Mouse (Mus musculus) lung, embryonic 16.5 days (tissue): ENCODE results near the gene Jakmip3. TPM values are rescaled to one million over a fixed set of nuclear protein-coding genes. Genes with fewer than 3 reads are reported as not detected.

Experiments
- ATAC-seq: fragments of 200-750 bp; cut with Nextera tagmentation; 2 replicates; pipeline ENCODE4 v1.8.0; 2017; ENCODE audit warnings: low read depth, mild to moderate bottlenecking, moderate library complexity
- H3K27ac ChIP-seq: fragments of 300-500 bp; sonication (generic); 2 replicates; pipeline ENCODE4 v1.5.1; 2014; ENCODE audit warnings: mild to moderate bottlenecking, control low read depth, low read length
- H3K27me3 ChIP-seq: fragments of 300-500 bp; sonication (generic); 2 replicates; pipeline ENCODE4 v1.6.1; 2014; ENCODE audit warnings: low read depth, low read length, mixed read lengths; ENCODE audit not compliant: control insufficient read depth, insufficient read depth
- H3K36me3 ChIP-seq: fragments of 300-500 bp; sonication (generic); 2 replicates; pipeline ENCODE4 v1.6.1; 2014; ENCODE audit warnings: low read length; ENCODE audit not compliant: control insufficient read depth, insufficient read depth
- H3K4me1 ChIP-seq: fragments of 300-500 bp; sonication (generic); replicated peaks from 2 replicates; pipeline ENCODE4 v1.6.1; 2014; ENCODE audit warnings: low read length, mixed read lengths; ENCODE audit not compliant: control insufficient read depth, insufficient read depth
- H3K4me2 ChIP-seq: fragments of 300-500 bp; sonication (generic); 2 replicates; pipeline ENCODE4 v1.6.1; 2014; ENCODE audit warnings: low read depth, low read length, control low read depth
- H3K4me3 ChIP-seq: fragments of 300-500 bp; sonication (generic); 2 replicates; pipeline ENCODE4 v1.5.1; 2014; ENCODE audit warnings: mild to moderate bottlenecking, low read length, control low read depth
- H3K9ac ChIP-seq: fragments of 300-500 bp; sonication (generic); 2 replicates; pipeline ENCODE4 v1.6.1; 2014; ENCODE audit warnings: low read length, control low read depth
- H3K9me3 ChIP-seq: fragments of 300-500 bp; sonication (generic); 2 replicates; pipeline ENCODE4 v1.6.1; 2016; ENCODE audit warnings: low read length; ENCODE audit not compliant: control insufficient read depth
- WGBS: fragments of 180-500 bp; shearing (Covaris S2); extraction: QIAGEN DNeasy Blood & Tissue Kit; methylation state at CpG from one replicate; pipeline ENCODE4 v1.1.7; 2014; 5-methylcytosine and 5-hydroxymethylcytosine counted together
- polyA plus RNA-seq: library from polyadenylated mRNA; unstranded; fragments of >200 nt; fragmentation: Nextera tagmentation; extraction: Ambion mirVana; gene quantifications from 2 replicates; pipeline ENCODE4 v1.2.1, GENCODE M21; 2015

Gene Jakmip3
- polyA plus RNA-seq, 1 experiment from 2014 or later = 0.06 TPM

GRCm38 (mm10) chr7:139093781-139094180 lies 153.3 kb downstream of the Jakmip3 start:
- H3K9ac ChIP-seq = no peak overlapping the region
- no peaks in the 10 kb centered on the region for H3K9me3 ChIP-seq
- no peak overlapping the region for H3K4me3 ChIP-seq
- no peak for ATAC-seq
- H3K4me2 ChIP-seq = no peak overlapping the region
- WGBS = 85% methylated on average over 7 of the region's 7 CpGs
- H3K27me3 ChIP-seq = no peaks in the 10 kb centered on the region
- no peaks in the 10 kb centered on the region for H3K4me1 ChIP-seq
- H3K36me3 ChIP-seq = no peaks in the 10 kb centered on the region
- no peak overlapping the region for H3K27ac ChIP-seq

- H3K4me2 ChIP-seq = no peak overlapping the region
- ATAC-seq = no peak
- no peak overlapping the region for H3K27ac ChIP-seq
- H3K36me3 ChIP-seq = no peaks in the 10 kb centered on the region
- no peaks in the 10 kb centered on the region for H3K9me3 ChIP-seq
- H3K9ac ChIP-seq = no peak overlapping the region
- no peaks in the 10 kb centered on the region for H3K4me1 ChIP-seq
- H3K27me3 ChIP-seq = no peaks in the 10 kb centered on the region
- whole genome bisulfite sequencing = 82% methylated on average over 6 of the region's 6 CpGs
- H3K4me3 ChIP-seq = no peak overlapping the region
These were observed 154.2 kb downstream of the Jakmip3 start for GRCm38 (mm10) chr7:139094761-139095160.

GRCm38 (mm10) chr7:139095282-139095681 lies 154.8 kb downstream of the Jakmip3 start:
- Histone ChIP-seq H3K9ac (no peak overlapping the region), H3K27me3 (no peaks in the 10 kb centered on the region), H3K4me2 (no peak overlapping the region), H3K27ac (no peak overlapping the region), H3K36me3 (no peaks in the 10 kb centered on the region), H3K9me3 (no peaks in the 10 kb centered on the region), H3K4me1 (no peaks in the 10 kb centered on the region), H3K4me3 (no peak overlapping the region)
- WGBS = 84% methylated on average over 7 of the region's 7 CpGs
- no peak for ATAC-seq

GRCm38 (mm10) chr7:139096399-139096798 lies 155.9 kb downstream of the Jakmip3 start:
- H3K4me2 ChIP-seq = no peak overlapping the region
- H3K9me3 ChIP-seq = no peaks in the 10 kb centered on the region
- no peaks in the 10 kb centered on the region for H3K36me3 ChIP-seq
- no peak overlapping the region for H3K4me3 ChIP-seq
- 85% methylated on average over 6 of the region's 6 CpGs for WGBS
- no peak overlapping the region for H3K9ac ChIP-seq
- no peaks in the 10 kb centered on the region for H3K4me1 ChIP-seq
- ATAC-seq = no peak
- H3K27me3 ChIP-seq = no peaks in the 10 kb centered on the region
- no peak overlapping the region for H3K27ac ChIP-seq

GRCm38 (mm10) chr7:139100531-139101095 lies 160.1 kb downstream of the Jakmip3 start:
- H3K4me1 ChIP-seq = no peaks in the 10 kb centered on the region
- no peaks in the 10 kb centered on the region for H3K36me3 ChIP-seq
- no peak overlapping the region for H3K27ac ChIP-seq
- no peaks in the 10 kb centered on the region for H3K9me3 ChIP-seq
- H3K4me2 ChIP-seq = no peak overlapping the region
- H3K9ac ChIP-seq = no peak overlapping the region
- ATAC-seq = no peak
- no peaks in the 10 kb centered on the region for H3K27me3 ChIP-seq
- 57% methylated on average over 12 of the region's 12 CpGs for WGBS
- no peak overlapping the region for H3K4me3 ChIP-seq

GRCm38 (mm10) chr7:139101286-139101804 lies 160.8 kb downstream of the Jakmip3 start:
- ATAC-seq = no peak
- no peak overlapping the region for H3K4me2 ChIP-seq
- no peak overlapping the region for H3K9ac ChIP-seq
- H3K27me3 ChIP-seq = no peaks in the 10 kb centered on the region
- no peaks in the 10 kb centered on the region for H3K36me3 ChIP-seq
- no peak overlapping the region for H3K27ac ChIP-seq
- H3K9me3 ChIP-seq = no peaks in the 10 kb centered on the region
- H3K4me1 ChIP-seq = no peaks in the 10 kb centered on the region
- H3K4me3 ChIP-seq = no peak overlapping the region
- 78% methylated on average over 10 of the region's 10 CpGs for WGBS

- Histone ChIP-seq H3K4me3 (no peak overlapping the region), H3K9ac (no peak overlapping the region), H3K4me1 (no peaks in the 10 kb centered on the region), H3K36me3 (no peaks in the 10 kb centered on the region), H3K27me3 (no peaks in the 10 kb centered on the region), H3K9me3 (no peaks in the 10 kb centered on the region), H3K27ac (no peak overlapping the region), H3K4me2 (no peak overlapping the region)
- 82% methylated on average over 3 of the region's 3 CpGs for WGBS
- ATAC-seq = no peak
These were observed 161.3 kb downstream of the Jakmip3 start for GRCm38 (mm10) chr7:139101826-139102225.

- H3K36me3 ChIP-seq = no peaks in the 10 kb centered on the region
- no peaks in the 10 kb centered on the region for H3K27me3 ChIP-seq
- no peak overlapping the region for H3K9ac ChIP-seq
- no peak overlapping the region for H3K27ac ChIP-seq
- no peak overlapping the region for H3K4me2 ChIP-seq
- no peaks in the 10 kb centered on the region; the same call in 1 of the 2 replicates for H3K4me1 ChIP-seq
- WGBS = 56% methylated on average over 10 of the region's 10 CpGs
- H3K9me3 ChIP-seq = no peaks in the 10 kb centered on the region
- ATAC-seq = no peak
- no peak overlapping the region for H3K4me3 ChIP-seq
These were observed 163.4 kb downstream of the Jakmip3 start for GRCm38 (mm10) chr7:139103960-139104381.

- no peak overlapping the region for H3K27ac ChIP-seq
- no peak for ATAC-seq
- H3K4me3 ChIP-seq = no peak overlapping the region
- H3K27me3 ChIP-seq = no peaks in the 10 kb centered on the region
- no peaks in the 10 kb centered on the region; the same call in 1 of the 2 replicates for H3K4me1 ChIP-seq
- 79% methylated on average over 5 of the region's 5 CpGs for WGBS
- no peaks in the 10 kb centered on the region for H3K9me3 ChIP-seq
- no peak overlapping the region for H3K9ac ChIP-seq
- no peak overlapping the region for H3K4me2 ChIP-seq
- no peaks in the 10 kb centered on the region for H3K36me3 ChIP-seq
These were observed 164.5 kb downstream of the Jakmip3 start for GRCm38 (mm10) chr7:139105076-139105475.
